Mouse (Mus musculus) thymus, postnatal 10 days (tissue): ENCODE results near the gene Acer3.
"Not testable (repeated sequence)": the region's sequence is repeated elsewhere in the genome, so short reads cannot be mapped to it uniquely, and the experiment has no call there.

Source experiments
- DNase-seq, 2 experiments: peaks; one replicate each; pipeline ENCODE4 v3.0.0; 2021; ENCODE audit warnings: low spot score in 2 of 2

Gene Acer3

DNA sequence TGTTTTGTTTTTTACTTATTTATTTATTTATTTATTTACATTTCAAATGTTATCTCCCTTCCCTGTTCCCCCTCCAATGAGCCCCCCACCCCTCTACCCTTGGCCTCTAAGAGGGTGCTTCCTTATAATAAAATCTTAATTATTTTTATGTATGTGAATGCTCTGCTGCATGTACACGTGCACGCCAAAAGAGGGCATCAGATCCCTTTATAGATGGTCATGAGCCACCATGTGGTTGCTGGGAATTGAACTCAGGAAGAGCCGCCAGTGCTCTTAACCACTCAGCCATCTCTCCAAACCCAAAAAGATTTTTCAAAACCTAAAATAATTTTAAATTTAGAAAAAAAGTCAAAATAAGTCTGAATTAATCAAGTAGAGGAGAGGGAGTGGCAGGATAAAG, 31.4 kb downstream of the Acer3 start:
- DNase-seq = peak in 1 of 2 experiments; percentile 8

- DNase-seq = no peak
These were observed 44.7 kb downstream of the Acer3 start for GRCm38 (mm10) chr7:98276263-98276662.

GRCm38 (mm10) chr7:98268166-98268565, 52.8 kb downstream of the Acer3 start:
- not testable (repeated sequence) for DNase-seq

DNA sequence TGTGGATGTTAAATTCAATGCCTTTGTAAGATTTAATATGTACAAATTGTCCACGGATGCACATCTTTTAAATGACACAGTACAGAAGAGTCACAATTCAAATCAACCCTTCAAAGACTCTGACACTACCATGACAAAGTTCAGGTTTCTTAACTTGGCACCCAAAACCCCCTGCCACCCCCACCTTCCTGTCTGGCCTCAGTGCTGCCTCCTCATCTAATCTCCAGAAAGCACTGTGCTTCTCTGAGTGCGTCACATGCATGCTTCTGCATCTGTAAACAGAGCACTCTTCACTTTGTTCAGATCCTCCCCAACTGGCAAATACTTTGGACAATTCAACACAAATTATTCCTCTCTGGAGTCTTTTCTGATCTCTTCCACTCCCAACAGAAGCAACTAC, 68.5 kb downstream of the Acer3 start:
- no peak for DNase-seq

DNA sequence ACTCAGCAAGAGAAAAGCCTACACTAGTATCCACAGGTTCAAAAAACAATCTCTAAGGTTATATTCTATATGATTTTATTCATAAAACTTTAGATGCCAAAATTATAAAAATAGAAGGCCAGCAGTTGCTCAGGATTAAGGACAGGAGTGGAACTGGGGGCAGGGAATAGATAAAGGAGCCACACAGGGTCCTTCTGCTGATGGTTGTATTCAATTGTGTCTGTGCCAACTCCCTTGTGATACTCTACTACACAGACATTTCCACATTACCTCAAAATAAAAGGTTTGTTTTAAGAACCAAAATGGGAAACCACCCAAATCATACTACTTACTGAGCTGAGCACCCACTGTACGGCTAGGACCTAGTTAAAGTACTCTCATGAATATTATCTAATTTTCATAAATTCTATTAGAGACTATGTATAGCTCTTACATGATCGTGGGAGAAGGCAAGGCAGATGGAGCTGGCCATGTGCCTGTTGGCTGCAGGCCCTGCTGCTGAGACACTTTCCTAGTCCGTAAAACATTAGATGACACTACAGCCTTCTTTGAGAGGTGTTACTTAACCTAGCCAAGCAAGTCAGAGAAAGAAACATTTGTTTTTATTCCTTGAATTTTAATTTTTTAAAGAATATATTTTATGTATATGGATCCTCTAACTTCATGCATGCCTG, 84.2 kb downstream of the Acer3 start:
- DNase-seq = no peak

DNA sequence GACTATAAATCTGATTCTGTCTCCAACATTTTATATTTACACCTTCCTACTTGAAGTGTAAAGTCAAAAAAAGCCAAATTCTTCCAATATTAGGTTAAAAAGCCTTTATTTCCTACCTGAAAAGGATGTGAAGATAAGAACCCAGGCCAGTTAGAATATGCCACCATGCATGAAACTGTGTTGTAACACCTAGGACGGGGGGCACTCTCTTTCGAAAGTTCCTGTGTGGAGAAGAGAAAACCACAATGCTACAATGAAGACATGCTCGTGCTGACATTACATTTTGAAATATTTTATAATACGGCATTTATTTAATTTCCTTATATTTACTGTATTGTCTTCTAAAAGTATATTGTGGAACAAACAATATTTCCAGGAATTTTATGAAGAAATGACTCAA, 97.2 kb downstream of the Acer3 start:
- DNase-seq = no peak

DNA sequence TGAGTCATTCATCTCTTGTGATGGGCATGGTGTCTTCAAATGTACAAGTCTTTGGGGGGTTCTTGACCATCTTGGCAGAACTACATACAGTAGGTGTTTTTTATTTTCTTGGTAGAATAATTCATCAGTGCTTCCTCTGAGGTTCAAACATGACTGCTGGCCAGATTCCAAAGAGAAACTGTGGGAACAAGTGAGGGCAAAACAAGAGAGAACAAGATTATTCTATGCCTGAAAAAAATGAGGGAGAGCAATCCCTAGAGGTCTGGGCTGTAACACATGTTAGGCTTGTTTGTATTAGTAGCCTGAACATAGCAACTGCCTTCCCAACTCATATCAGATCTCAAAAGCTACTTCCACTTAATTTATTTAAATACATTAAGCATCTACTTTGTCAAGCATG, 104.3 kb downstream of the Acer3 start:
- no peak for DNase-seq

- DNase-seq = no peak
These were observed 118.1 kb downstream of the Acer3 start for GRCm38 (mm10) chr7:98202946-98203345.

GRCm38 (mm10) chr7:98201493-98202028, 119.4 kb downstream of the Acer3 start:
- DNase-seq = no peak

DNA sequence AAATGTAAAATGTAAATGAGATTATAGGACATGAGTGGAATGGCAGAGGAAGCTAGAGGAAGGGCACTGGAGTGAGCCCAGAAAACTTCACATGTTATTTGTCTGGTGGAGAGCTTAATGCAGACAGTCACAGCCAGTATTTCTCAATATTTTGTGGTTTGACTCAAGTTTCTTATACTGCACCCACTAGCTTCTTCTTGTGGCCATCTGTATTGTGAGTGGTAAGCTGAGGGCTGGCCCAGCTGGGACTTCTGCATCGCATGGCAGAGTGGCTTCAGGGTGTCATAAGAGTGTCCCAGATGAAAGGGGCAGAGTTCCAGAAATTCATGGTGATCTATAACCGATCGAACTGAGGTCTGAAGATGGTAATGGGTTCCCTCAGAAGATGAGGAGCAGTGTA, 120.6 kb downstream of the Acer3 start:
- DNase-seq = no peak

DNA sequence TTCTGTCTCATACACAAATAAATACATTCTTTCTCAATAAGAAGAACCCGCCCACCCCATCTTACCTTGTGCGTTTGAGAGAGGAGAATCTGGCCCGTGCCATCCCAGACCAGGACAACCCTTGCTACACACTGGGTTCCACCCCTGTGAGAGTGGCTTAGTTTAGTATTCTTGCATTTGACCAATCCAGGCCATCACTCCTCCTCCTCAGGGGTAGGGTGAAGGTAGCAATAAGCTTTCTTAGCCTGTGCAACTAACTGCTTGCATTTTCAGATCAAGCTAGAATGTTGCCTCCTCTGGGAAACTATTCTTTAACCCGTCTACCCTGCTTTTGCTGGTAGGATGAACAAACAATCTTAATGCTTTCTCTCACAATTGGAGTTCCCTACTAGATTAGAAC, 121.6 kb downstream of the Acer3 start, which contains the start of gene B3gnt6:
TSS of gene B3gnt6 (minus strand) at position 101 of the 400 bp plus-strand sequence.
- DNase-seq = no peak

DNA sequence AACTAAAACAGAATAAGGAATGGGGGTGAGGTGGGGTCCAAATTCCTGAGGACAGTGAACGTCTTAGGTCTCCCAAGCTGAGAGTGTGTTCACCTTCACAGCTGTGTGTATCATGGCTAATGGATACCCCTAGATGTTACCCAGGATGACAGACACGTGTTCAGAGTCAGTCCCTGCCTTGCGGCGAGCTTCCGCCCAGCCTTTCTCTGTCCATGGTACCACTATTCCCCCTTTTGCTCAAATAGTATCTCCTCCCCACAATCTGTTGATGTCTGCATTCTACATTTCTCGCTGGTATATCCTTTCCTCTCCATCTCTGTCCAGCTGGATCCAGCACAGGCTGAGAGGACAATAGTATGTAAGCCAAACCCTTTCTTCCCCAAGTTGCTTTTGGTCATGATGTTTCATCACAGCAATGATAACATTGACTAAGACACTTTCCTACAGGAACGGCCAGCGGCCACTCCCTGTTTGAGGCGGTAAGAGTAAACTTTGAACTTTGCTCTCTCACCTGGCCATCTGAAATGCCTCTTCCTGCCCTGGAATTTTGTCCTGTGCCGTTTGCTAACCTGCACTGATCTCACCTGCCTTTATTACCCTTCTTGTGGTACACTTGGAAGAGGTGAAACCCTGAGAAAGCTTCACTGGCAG, 125.7 kb downstream of the Acer3 start:
- no peak for DNase-seq

- DNase-seq = peak; percentile 42 to 58
These were observed 126.8 kb downstream of the Acer3 start for GRCm38 (mm10) chr7:98194026-98194792.

GRCm38 (mm10) chr7:98193515-98194025, 127.4 kb downstream of the Acer3 start:
- peak in 1 of 2 experiments; percentile 28 for DNase-seq

DNA sequence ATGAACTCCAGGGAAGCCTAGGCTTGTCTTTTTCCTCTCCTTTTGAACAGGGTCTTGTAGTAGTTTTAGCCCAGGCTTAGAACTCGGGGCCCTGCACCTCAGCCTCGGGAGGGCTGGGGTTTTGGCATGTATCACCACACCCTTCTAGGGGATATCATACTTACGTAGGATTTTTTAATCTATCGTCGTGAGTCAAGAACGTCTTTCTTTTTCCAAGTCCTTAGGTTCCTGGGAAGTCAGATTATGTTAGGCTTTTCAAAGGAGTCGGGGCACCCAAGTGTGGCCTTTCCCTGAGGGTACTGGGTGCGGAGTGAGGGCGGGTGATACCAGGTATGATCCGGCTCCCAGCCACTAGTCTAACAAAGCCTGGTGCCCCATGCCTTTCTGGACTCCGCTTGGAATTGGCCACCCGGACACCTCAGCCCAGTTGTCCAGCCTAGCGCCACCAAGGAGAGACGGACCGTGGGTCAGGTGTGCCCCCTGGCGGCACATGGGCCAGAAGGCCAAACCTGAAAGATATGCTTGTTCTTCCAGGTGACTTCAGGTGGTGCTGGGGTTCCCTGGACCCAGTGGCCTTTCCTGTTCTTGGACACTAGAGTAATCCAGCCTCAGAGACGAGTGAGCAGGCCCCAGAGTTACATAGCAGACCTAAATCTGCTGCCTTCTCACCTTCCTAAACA, 129.3 kb downstream of the Acer3 start:
- no peak for DNase-seq

GRCm38 (mm10) chr7:98190578-98190977, 130.4 kb downstream of the Acer3 start:
- DNase-seq = no peak

DNA sequence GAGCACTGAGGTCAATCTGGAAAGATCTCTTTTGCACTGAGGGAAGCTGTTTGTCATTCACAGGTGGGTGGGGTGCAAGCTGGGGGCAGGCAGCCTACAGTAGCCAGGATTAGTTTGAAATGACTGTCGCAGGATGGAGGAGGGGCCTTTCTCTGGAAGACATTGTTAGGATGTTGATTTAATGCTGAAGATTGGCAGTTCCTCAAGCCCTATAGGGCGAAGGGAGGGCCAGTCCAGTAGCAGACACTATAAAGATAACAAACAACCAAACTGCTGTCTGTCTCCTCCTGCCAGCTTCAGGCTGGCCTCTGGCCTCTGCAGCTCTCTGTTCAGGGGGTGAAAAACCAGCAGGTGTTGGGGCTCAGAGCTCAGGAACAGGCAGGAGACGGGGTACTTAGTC, 131.3 kb downstream of the Acer3 start:
- no peak for DNase-seq

- DNase-seq = no peak
These were observed 132.3 kb downstream of the Acer3 start for GRCm38 (mm10) chr7:98188680-98189079.

- DNase-seq = no peak
These were observed 132.8 kb downstream of the Acer3 start for GRCm38 (mm10) chr7:98188238-98188637.

- DNase-seq = not testable (repeated sequence)
These were observed 133.7 kb downstream of the Acer3 start for GRCm38 (mm10) chr7:98187332-98187731.

DNA sequence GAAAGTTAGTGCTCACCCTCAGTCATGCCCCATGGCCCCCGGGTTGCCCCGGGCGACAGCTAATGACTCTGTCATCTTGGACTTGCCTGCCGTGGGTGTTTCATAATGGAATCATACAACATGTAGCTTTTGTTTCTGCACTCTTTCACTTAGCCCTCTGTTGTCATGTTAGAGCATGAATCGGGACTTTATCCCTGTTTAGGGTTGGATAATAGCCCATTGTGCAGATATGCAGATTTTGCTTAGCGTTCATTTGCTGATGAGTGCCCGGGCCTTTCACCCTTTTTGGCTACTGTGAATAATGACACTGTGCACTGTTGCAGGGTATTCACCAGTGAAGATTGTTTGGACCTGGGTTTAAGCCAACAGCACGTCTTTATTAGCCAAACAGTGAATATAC, 134.4 kb downstream of the Acer3 start:
- no peak for DNase-seq

GRCm38 (mm10) chr7:98185326-98185725, 135.7 kb downstream of the Acer3 start:
- DNase-seq = no peak
